Mouse (Mus musculus): Measurements from ENCODE around the gene Apbb2. TPM values are rescaled to one million over a fixed set of nuclear protein-coding genes. Genes with fewer than 3 reads are reported as not detected.

Gene Apbb2
- polyA plus RNA-seq, 1 experiment from 2014 or later, result 124 TPM

GRCm38 (mm10) chr5:66528567-66528966 is 90.0 kb downstream of the Apbb2 start:
- Histone ChIP-seq H3K9ac (no peak overlapping the region), H3K9me3 (no peaks in the 10 kb centered on the region), H3K27me3 (no peaks in the 10 kb centered on the region), H3K36me3 (no peaks in the 10 kb centered on the region), H3K27ac (replicated peaks) (no peak overlapping the region), H3K4me1 (replicated peaks) (peaks cover 29% of the 10 kb centered on the region), H3K4me3 (no peak overlapping the region), H3K4me2 (no peak overlapping the region)
- 40% methylated on average over 7 of the region's 7 CpGs for WGBS
- ATAC-seq (ENCODE audit: low FRiP score, low read depth), result no peak

DNA sequence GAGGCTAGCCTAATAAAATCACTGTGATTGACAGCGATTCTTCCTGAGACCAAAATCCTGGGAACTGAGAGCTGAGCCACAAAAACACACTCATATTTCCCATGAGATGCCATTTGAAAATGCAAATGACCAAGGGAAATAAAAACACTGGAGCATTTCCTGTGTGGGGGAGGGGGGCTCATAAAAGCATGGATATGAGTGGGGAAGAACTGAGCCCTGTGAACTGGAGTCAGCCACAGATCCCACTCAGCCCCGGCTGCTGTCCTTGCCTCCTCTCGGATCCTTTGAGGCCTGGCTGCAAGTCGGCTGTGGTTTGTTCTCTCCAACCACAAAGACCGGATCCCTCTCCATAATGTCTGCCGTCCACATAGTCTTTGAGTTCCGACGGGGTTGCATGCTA is 91.5 kb downstream of the Apbb2 start:
- Histone ChIP-seq H3K4me3 (no peak overlapping the region), H3K4me2 (no peak overlapping the region), H3K9ac (no peak overlapping the region), H3K27ac (replicated peaks) (0 out of 2 replicates have a peak overlapping the region, but pooled peaks have one; percentile 25), H3K4me1 (replicated peaks) (peaks cover 25% of the 10 kb centered on the region), H3K36me3 (no peaks in the 10 kb centered on the region), H3K9me3 (no peaks in the 10 kb centered on the region), H3K27me3 (no peaks in the 10 kb centered on the region)
- no peak for ATAC-seq (ENCODE audit: low FRiP score, low read depth)
- 73% methylated on average over 8 of the region's 8 CpGs for WGBS

DNA sequence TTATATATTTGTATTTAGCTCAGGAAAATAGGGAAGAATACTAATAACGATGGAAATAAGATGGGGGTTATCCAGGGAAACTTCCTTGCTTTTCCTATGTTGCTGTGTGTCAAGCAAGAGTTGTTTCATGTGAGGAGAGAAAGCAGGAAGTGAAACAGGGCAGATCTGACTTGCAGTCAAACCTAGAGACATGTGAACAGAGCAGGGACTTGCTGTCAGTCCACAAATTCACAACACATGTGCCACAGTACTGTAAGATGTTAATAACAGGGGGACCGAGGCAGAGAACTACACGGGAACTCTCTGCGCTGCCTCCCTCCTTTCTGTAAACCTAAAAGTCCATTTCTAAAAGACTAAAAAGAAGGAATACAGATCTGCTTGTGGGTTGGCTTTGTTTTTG is 93.6 kb downstream of the Apbb2 start:
- no peaks in the 10 kb centered on the region for H3K9me3 ChIP-seq
- peaks cover 25% of the 10 kb centered on the region for H3K4me1 ChIP-seq (replicated peaks)
- no peak overlapping the region for H3K9ac ChIP-seq
- H3K4me3 ChIP-seq, result no peak overlapping the region
- H3K36me3 ChIP-seq, result no peaks in the 10 kb centered on the region
- H3K4me2 ChIP-seq, result no peak overlapping the region
- no peak for ATAC-seq (ENCODE audit: low FRiP score, low read depth)
- WGBS, result 78% methylated on average over 4 of the region's 4 CpGs
- no peaks in the 10 kb centered on the region for H3K27me3 ChIP-seq
- no peak overlapping the region for H3K27ac ChIP-seq (replicated peaks)

GRCm38 (mm10) chr5:66523681-66524503 is 94.7 kb downstream of the Apbb2 start:
- Histone ChIP-seq H3K9ac (no peak overlapping the region), H3K36me3 (no peaks in the 10 kb centered on the region), H3K4me1 (replicated peaks) (peaks cover 25% of the 10 kb centered on the region), H3K27me3 (no peaks in the 10 kb centered on the region), H3K27ac (replicated peaks) (peak overlapping the region; percentile 47; the same call in 1 of the 2 replicates), H3K4me3 (no peak overlapping the region), H3K9me3 (no peaks in the 10 kb centered on the region), H3K4me2 (no peak overlapping the region)
- 59% methylated on average over 16 of the region's 16 CpGs for WGBS
- ATAC-seq (ENCODE audit: low FRiP score, low read depth), result no peak

- no peak for ATAC-seq (ENCODE audit: low FRiP score, low read depth)
- no peak overlapping the region for H3K9ac ChIP-seq
- WGBS, result 61% methylated on average over 2 of the region's 2 CpGs
- H3K4me2 ChIP-seq, result no peak overlapping the region
- no peak overlapping the region for H3K4me3 ChIP-seq
- H3K4me1 ChIP-seq (replicated peaks), result peaks cover 12% of the 10 kb centered on the region
- H3K27me3 ChIP-seq, result no peaks in the 10 kb centered on the region
- no peaks in the 10 kb centered on the region for H3K9me3 ChIP-seq
- no peaks in the 10 kb centered on the region for H3K36me3 ChIP-seq
- no peak overlapping the region for H3K27ac ChIP-seq (replicated peaks)
Observed at GRCm38 (mm10) chr5:66521250-66521649, 97.3 kb downstream of the Apbb2 start.

DNA sequence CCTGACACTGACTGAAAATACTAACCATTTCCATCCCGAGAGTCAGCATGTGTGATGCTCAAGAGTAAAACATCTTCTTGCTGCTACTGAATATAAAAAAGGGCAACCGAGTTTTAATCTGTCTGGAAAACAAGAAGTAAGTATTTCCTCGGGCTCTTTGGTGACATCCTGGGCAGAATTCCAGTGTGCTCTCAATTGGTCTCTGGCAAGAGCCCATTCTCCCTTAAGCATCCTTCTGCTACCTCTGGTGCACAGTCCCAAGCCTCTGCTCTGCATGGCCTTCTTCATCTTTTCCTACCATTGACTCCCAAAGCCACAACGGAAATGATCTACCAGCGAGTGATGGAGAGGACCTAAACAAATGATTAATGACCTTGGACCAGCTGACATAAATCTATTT is 99.1 kb downstream of the Apbb2 start:
- 57% methylated on average over 5 of the region's 5 CpGs for WGBS

DNA sequence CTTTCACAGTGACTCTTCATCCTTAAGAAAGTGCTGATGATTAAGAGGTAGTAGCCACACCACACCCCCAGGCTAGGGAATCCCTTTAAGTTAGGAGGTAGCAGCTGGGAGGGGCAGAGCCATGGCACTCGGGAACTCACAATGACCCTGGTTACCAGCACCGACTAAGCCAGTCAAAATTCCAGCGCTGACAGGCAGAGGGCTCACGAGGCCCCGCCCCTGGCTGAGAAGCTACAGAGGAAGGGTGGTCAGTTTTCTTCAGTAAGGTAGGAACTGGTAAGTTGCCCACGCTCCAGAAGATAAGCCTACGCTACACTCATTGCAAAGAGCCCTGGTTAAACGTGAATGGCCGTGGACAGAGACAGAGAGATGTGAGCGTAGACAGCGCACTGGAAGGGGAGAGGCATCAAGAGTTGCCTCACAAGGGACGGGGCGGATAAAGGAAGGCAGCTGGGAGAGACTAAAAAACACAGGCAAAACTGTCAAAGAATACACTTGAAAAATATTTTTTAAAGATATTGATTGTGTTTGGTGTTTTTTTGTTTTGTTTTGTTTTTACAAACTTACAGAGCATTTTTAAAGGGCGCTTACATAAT is 100.1 kb downstream of the Apbb2 start:
- Histone ChIP-seq H3K4me1 (replicated peaks) (peaks cover 2% of the 10 kb centered on the region), H3K9ac (no peak overlapping the region), H3K27ac (replicated peaks) (no peak overlapping the region), H3K4me3 (no peak overlapping the region), H3K9me3 (no peaks in the 10 kb centered on the region), H3K4me2 (no peak overlapping the region), H3K27me3 (no peaks in the 10 kb centered on the region), H3K36me3 (no peaks in the 10 kb centered on the region)
- no peak for ATAC-seq (ENCODE audit: low FRiP score, low read depth)
- 45% methylated on average over 14 of the region's 14 CpGs for WGBS

More for the DNA sequence above, 99.1 kb downstream of the Apbb2 start:
- H3K4me2 ChIP-seq, result no peak overlapping the region
- no peak for ATAC-seq (ENCODE audit: low FRiP score, low read depth)
- no peak overlapping the region for H3K4me3 ChIP-seq
- H3K9ac ChIP-seq, result no peak overlapping the region
- peaks cover 11% of the 10 kb centered on the region for H3K4me1 ChIP-seq (replicated peaks)
- H3K9me3 ChIP-seq, result no peaks in the 10 kb centered on the region
- no peak overlapping the region for H3K27ac ChIP-seq (replicated peaks)
- H3K36me3 ChIP-seq, result no peaks in the 10 kb centered on the region
- H3K27me3 ChIP-seq, result no peaks in the 10 kb centered on the region

DNA sequence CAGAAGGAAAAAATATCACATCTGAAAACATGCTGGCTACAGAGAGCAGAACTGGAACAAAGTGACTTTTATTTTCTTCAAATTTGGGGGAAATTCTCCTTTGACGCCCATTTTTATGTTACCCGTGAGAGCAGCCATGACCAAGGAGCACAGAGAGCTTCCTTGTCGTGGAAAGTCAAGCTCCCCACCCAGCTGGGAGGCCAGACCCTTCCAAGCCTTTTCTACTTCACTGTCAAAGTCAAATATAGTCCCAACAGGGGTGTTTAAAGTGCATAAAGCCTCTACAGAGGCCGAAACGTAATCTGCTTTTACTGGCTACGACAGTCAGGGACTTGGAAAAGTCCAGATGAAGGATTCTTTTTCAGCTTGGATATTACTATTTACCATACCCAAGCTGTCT is 101.1 kb downstream of the Apbb2 start:
- ATAC-seq (ENCODE audit: low FRiP score, low read depth), result no peak
- no peaks in the 10 kb centered on the region for H3K27me3 ChIP-seq
- 70% methylated on average over 6 of the region's 6 CpGs for WGBS
- H3K9me3 ChIP-seq, result no peaks in the 10 kb centered on the region
- no peaks in the 10 kb centered on the region; the same call in 1 of the 2 replicates for H3K4me1 ChIP-seq (replicated peaks)
- H3K4me3 ChIP-seq, result no peak overlapping the region
- H3K4me2 ChIP-seq, result no peak overlapping the region
- no peaks in the 10 kb centered on the region for H3K36me3 ChIP-seq
- no peak overlapping the region for H3K9ac ChIP-seq
- H3K27ac ChIP-seq (replicated peaks), result no peak overlapping the region

DNA sequence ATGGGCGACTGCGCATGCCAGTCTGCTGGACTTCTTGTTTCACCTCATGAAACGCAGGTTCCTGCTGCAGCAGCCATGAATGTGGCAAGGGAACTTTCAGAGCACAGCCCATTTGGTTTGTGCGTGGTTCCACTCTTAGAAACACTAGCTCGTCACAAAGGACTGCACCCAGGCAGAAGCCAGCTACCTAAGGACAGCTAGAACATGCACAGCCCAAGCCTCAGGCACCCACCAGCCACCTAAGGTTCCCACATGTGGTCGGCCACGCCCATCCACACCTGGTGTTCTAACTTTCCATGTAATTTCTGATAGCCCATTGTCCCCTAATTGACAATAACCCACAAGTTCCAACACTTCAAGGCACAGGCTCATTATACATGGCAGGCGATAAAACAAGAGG is 102.3 kb downstream of the Apbb2 start:
- Histone ChIP-seq H3K27me3 (no peaks in the 10 kb centered on the region), H3K4me2 (no peak overlapping the region), H3K9ac (no peak overlapping the region), H3K36me3 (no peaks in the 10 kb centered on the region), H3K4me3 (no peak overlapping the region), H3K4me1 (replicated peaks) (no peaks in the 10 kb centered on the region; the same call in 1 of the 2 replicates), H3K27ac (replicated peaks) (no peak overlapping the region), H3K9me3 (no peaks in the 10 kb centered on the region)
- no peak for ATAC-seq (ENCODE audit: low FRiP score, low read depth)
- WGBS, result 96% methylated on average over 8 of the region's 8 CpGs

DNA sequence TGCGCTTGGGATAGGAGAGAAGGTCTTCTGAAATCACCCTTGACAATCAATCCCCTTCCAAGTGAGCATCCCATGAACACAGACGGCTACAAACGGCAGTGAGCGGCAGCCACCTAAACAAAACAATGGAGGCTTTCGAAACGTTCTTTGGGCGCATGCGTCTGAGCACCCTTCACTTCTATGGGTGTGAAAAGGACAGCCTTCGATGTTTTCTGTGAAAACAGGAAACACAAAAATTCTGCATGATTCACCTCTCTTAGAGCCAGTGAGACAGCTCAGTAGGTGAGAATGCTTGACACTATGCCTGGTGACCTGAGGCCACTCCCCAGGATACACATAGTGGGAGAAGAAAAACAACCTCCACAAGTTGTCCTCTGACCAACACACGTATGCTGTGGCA is 103.3 kb downstream of the Apbb2 start:
- ATAC-seq (ENCODE audit: low FRiP score, low read depth), result no peak
- WGBS, result 81% methylated on average over 10 of the region's 10 CpGs
- no peaks in the 10 kb centered on the region; the same call in 1 of the 2 replicates for H3K4me1 ChIP-seq (replicated peaks)

GRCm38 (mm10) chr5:66514659-66515058 is 103.9 kb downstream of the Apbb2 start:
- H3K36me3 ChIP-seq, result no peaks in the 10 kb centered on the region
- no peak overlapping the region for H3K9ac ChIP-seq
- ATAC-seq (ENCODE audit: low FRiP score, low read depth), result no peak
- 80% methylated on average over 6 of the region's 6 CpGs for WGBS
- H3K4me2 ChIP-seq, result no peak overlapping the region
- no peaks in the 10 kb centered on the region for H3K27me3 ChIP-seq
- H3K4me3 ChIP-seq, result no peak overlapping the region
- no peaks in the 10 kb centered on the region for H3K9me3 ChIP-seq
- H3K27ac ChIP-seq (replicated peaks), result no peak overlapping the region
- H3K4me1 ChIP-seq (replicated peaks), result no peaks in the 10 kb centered on the region

More for the DNA sequence above, 103.3 kb downstream of the Apbb2 start:
- Histone ChIP-seq H3K27ac (replicated peaks) (no peak overlapping the region), H3K4me3 (no peak overlapping the region), H3K9me3 (no peaks in the 10 kb centered on the region), H3K9ac (no peak overlapping the region), H3K4me2 (no peak overlapping the region), H3K27me3 (no peaks in the 10 kb centered on the region), H3K36me3 (no peaks in the 10 kb centered on the region)

DNA sequence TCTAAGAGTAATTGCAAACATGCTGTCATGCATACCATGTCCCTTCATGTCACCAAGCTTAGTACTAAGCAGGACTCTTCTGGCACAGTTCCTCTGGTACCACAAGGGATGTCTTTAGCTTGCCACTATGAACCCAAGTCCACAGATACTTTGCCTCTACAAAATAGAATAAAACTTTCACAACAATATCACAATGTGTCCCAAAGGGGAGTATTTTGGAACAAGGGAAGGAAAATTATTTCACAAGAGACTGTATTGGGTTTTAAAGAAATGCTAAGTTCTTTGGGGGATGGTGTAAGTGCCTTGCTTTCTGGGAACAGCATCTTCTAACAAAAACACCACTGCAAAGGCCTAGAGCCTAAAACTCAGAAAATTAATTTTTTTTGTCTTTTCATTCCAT is 105.2 kb downstream of the Apbb2 start:
- H3K4me1 ChIP-seq (replicated peaks), result no peaks in the 10 kb centered on the region
- H3K9me3 ChIP-seq, result no peaks in the 10 kb centered on the region
- no peak overlapping the region for H3K27ac ChIP-seq (replicated peaks)
- H3K4me3 ChIP-seq, result no peak overlapping the region
- H3K27me3 ChIP-seq, result no peaks in the 10 kb centered on the region
- no peak overlapping the region for H3K9ac ChIP-seq
- no peak overlapping the region for H3K4me2 ChIP-seq
- no peak for ATAC-seq (ENCODE audit: low FRiP score, low read depth)
- H3K36me3 ChIP-seq, result no peaks in the 10 kb centered on the region

Data from hindbrain, embryonic 15.5 days (tissue).